Mouse (Mus musculus) brain, embryonic 18.5 days (tissue): ENCODE measurements at regions not wholly inside any gene's neighbourhood (a gene's known extent, or its start where the extent isn't known, plus 50 kb on each side); places are given as distances from the start of the nearest gene placed in this dataset.

ENCODE experiments used
- DNase-seq: peaks from one replicate; pipeline ENCODE4 v3.0.0-alpha.2; 2012; ENCODE audit warnings: low read depth, low spot score

GRCm38 (mm10) chr2:50003866-50004265 lies 62.4 kb upstream of the Lypd6 start:
- no peak for DNase-seq

- DNase-seq, result no peak
These were observed 61.3 kb upstream of the Lypd6 start for GRCm38 (mm10) chr2:50004674-50005527.

GRCm38 (mm10) chr2:50008282-50008681 lies 57.9 kb upstream of the Lypd6 start:
- DNase-seq, result no peak

GRCm38 (mm10) chr2:50010409-50010808 lies 55.8 kb upstream of the Lypd6 start:
- no peak for DNase-seq

GRCm38 (mm10) chr2:50012303-50012702 lies 53.9 kb upstream of the Lypd6 start:
- no peak for DNase-seq

- DNase-seq, result no peak
These were observed 53.0 kb upstream of the Lypd6 start for GRCm38 (mm10) chr2:50013248-50013647.

- no peak for DNase-seq
These were observed 52.3 kb upstream of the Lypd6 start for GRCm38 (mm10) chr2:50013882-50014281.

GRCm38 (mm10) chr2:50014683-50015082 lies 51.5 kb upstream of the Lypd6 start:
- peak; percentile 16 for DNase-seq
